Mouse (Mus musculus): Measurements from ENCODE around the gene Edc3.

GRCm38 (mm10) chr9:57723315-57723715 lies 15.0 kb downstream of the Edc3 start:
- no peak for TF ChIP-seq GATA1 (IDR thresholded peaks at IDR 0.05; ENCODE audit: borderline replicate concordance, low read length)
- no peak for TF ChIP-seq FLI1 (IDR thresholded peaks at IDR 0.05; ENCODE audit: low read length)
